Mouse (Mus musculus): ENCODE measurements at regions not wholly inside any gene's neighbourhood (a gene's known extent, or its start where the extent isn't known, plus 50 kb on each side); places are given as distances from the start of the nearest gene placed in this dataset.

GRCm38 (mm10) chr2:144123395-144124034, 90.7 kb downstream of the Banf2 start:
- no peak for DNase-seq (ENCODE audit: low read depth)

- no peak for DNase-seq (ENCODE audit: low read depth)
Measured at GRCm38 (mm10) chr2:144127082-144128037, 94.5 kb downstream of the Banf2 start.

DNA sequence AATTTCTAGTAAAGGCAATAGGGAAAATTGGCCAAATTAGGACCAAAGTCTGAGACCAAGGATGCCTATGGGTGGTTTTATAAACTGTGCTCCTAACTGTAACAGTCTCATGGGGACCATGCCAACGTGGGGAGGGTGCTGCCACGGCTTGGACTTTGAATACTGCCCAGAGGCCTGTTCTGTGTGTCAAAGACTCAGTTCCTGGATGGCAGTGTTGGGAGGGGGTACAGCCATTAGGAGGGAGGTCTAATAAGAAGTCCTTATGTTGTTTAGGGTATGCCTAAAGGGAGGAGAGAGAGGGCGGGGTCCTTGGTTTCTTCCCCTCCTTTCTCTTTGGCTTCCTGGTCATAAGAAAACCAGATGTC, 95.2 kb downstream of the Banf2 start:
- DNase-seq (ENCODE audit: low read depth): no peak

- no peak for DNase-seq (ENCODE audit: low read depth)
Measured at GRCm38 (mm10) chr2:144128527-144128926, 95.7 kb downstream of the Banf2 start.

GRCm38 (mm10) chr2:144133806-144134574, 101.1 kb downstream of the Banf2 start:
- no peak for DNase-seq (ENCODE audit: low read depth)

GRCm38 (mm10) chr2:144134575-144134958, 101.7 kb downstream of the Banf2 start:
- DNase-seq (ENCODE audit: low read depth): no peak

DNA sequence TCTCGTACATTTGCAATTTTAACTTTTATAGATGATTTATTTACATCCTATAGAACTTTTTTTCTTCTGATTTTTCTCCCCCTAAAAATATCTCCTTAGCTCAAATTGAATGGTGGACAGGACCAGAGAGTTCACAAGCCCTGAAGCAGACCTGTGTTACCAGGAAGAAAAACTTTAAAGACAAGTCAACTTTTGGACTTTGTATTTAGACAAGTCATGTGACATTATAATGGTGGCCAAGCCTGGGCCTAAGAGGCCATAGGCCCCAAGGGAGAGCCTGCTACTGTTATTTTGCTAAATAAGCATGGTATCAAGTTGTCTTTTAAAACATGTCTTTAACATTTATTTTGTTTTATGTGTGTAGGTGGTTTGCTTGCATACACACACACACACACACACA, 102.7 kb downstream of the Banf2 start:
- DNase-seq (ENCODE audit: low read depth): no peak

- DNase-seq (ENCODE audit: low read depth): no peak
Measured at GRCm38 (mm10) chr2:144143620-144144384, 110.9 kb downstream of the Banf2 start.

- no peak for DNase-seq (ENCODE audit: low read depth)
Measured at GRCm38 (mm10) chr2:144144486-144145136, 111.8 kb downstream of the Banf2 start.

GRCm38 (mm10) chr2:144156456-144157211, 113.8 kb upstream of the Mgme1 start:
- DNase-seq (ENCODE audit: low read depth): no peak

DNA sequence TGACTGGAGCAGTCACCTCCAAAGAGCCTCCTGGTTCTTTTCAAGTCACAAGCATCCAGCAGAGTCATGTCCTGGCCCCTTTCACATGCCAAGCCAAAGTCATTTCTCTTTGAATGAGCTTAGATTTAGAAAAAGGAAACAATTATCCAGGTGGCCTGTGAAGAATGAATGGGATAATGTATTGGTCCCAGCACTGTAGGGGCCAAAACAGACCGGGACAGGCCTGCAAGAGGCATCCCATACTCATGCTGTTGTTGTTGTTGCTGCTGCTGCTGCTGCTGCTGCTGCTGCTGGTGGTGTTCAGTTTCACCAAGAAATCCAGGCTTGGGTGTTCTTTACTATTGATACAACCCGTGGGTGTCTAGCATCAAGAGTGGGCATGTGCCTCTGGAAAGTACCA, 113.1 kb upstream of the Mgme1 start:
- no peak for DNase-seq (ENCODE audit: low read depth)

DNA sequence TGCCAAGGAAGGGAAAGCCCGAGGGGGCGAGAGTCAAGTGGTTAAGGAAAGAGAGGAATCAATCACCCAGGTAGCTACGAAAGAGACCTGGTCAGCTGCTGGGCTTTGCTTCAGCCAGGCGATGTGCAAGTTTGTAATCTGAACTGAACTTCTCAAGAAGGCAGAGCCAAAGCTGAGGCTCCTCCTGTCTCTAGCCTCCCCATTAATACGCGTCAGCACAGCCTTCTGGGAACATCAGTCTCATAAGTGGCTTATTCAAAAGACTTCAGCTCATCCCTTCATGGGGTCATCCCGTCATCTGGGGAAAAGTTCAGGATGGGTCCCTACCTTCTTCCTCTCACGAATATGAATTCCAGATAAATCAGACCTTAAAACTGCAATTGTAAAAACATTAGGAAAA, 112.2 kb upstream of the Mgme1 start:
- no peak for DNase-seq (ENCODE audit: low read depth)

- DNase-seq (ENCODE audit: low read depth): no peak
Measured at GRCm38 (mm10) chr2:144159854-144160331, 110.6 kb upstream of the Mgme1 start.

DNA sequence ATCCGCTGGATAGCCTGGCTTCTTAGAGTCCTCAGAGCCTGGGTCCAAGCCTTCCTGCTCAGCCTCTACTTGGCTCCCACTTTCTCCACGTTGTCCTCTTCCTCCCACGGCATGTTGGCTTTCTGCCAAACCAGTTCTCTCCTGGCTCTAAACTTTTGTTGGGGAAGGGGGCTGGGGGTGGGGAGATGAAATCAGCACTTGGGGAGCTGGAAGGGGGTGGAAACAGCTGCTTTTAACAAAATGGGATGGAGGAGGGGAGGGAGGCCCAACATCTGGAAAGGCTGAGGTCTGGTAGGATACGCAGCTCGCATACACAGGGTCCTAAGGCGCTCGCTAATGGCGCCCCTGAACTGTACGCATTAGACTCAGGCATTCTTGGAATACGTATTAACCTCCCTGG, 110.0 kb upstream of the Mgme1 start:
- no peak for DNase-seq (ENCODE audit: low read depth)

DNA sequence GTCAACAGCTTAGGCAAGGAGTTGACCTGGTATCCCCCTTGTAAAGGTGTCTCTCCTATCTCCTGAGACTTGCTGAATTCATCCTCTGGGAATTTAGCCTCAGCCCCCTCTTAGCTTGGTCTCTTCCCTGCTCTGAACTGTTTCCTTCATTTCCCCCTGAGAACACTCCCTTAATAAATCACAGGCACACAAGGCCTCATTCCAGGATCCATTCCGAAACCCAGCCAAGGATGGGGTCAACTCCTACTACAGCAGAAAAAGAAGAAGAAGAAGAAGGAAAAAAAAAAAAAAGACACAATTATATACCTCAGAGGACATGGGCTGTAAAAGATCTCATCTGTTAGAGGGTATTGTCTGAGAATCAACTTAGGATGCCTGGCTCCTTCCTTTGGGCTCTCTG, 108.6 kb upstream of the Mgme1 start:
- DNase-seq (ENCODE audit: low read depth): no peak

DNA sequence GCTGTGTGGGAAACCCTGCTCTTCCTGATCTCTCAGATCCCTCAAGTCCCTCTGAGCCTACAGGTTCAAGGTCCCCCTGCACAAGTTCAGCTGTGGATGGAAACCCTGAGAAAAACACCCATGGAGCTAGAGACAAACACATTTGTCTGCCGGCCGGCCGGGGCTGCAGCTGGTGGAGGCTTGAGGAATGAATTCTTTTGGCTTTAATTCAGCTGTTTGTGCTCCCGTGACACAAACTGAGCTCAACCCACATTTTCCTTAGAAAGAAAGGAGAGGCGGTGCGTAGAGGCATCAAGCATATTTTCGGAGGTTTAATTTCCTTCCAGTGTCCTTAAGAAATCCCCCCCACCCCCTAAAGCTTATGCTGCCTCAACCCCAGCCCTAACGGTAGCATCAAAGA, 106.4 kb upstream of the Mgme1 start:
- no peak for DNase-seq (ENCODE audit: low read depth)

- DNase-seq (ENCODE audit: low read depth): peak; percentile 24
Measured at GRCm38 (mm10) chr2:144164986-144165821, 105.3 kb upstream of the Mgme1 start.

DNA sequence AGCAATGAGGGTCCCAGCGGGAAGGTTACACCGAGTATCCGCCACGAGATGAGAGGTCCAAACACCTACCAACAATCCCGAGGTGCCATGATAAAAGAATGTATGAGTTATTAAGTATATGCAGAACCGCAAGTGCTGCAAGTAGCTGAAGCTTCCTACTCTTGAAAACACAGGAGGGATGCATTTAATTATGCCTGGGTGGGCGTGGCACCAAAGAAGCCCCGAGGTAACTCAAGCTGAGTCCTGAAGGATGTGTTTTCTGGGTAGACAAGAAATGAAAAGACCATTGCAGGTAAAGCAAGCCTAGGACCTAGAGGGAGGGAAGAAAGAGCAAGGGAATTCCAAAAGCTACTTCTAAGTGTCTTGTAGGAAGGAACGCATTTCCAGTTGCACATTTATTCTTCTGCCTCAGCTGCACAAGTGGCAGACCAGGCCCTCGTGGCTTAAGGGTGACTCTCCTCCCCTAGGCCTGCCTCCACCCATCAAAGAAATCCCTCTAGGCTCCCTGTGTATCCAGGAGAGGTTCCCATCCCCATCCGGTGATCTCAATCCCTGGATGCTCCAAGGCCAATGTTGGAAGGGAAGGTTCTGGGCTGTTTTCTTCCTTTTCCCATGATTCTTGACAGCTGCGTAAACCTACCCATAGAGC, 104.2 kb upstream of the Mgme1 start:
- no peak for DNase-seq (ENCODE audit: low read depth)
